Mouse (Mus musculus) neutrophil, adult 5-6 weeks (primary cell): ENCODE results near the gene Ptpn18. TPM values are rescaled to one million over a fixed set of nuclear protein-coding genes. Genes with fewer than 3 reads are reported as not detected.

Experiments
- ATAC-seq: fragments of 151-379, 151-347 bp; 2 replicates; pipeline ENCODE4 v1.8.0; 2017; ENCODE audit warnings: mild to moderate bottlenecking, moderate TSS enrichment; ENCODE audit not compliant: insufficient number of reproducible peaks, poor library complexity, low FRiP score, severe bottlenecking; ENCODE audit errors: extremely low read depth
- total RNA-seq: library from RNA; stranded (forward); fragments of 200-1000 nt; gene quantifications from 2 replicates; pipeline ENCODE4 v1.2.3, GENCODE M21; 2017

The Ptpn18 gene
- total RNA-seq, 1 experiment from 2014 or later = 262 TPM

DNA sequence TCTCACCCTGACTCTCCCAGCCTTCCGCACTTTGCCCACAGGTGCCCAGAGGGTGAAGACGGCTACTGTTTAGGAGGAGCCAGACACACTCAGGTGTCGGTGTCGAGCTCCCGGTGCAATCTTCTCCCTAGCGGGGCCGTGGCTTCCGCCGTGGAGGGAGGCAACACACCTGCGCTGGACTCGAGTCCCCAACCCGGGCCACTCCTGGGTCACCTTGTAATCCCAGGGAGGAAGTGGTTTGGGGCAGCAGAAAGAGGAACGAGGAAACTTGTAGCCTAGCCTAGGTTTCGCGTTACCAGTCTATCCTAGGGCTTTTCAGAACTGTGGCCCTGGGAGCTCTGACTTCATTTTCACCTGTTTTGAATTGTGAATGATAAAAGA, 489 bp downstream of the Ptpn18 start:
- ATAC-seq = peak; percentile 23; the same call in 1 of the 2 replicates

DNA sequence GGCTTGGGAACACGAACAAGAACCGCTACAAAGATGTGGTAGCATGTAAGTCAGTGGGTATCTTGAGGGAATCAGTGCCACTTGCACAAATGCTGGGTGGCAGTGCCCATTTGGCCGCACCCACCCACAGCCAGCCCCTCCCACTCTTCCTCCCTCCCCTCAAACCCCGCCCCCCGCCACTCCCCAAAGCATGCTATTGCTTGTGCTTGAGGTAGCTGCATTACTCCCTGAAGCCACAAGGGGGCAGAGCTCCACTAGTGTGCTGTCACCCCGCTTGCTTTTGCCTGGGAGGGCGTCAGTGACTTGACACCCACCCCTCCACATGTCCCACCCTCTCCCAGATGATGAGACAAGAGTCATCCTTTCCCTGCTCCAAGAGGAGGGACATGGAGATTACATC, 3.2 kb downstream of the Ptpn18 start:
- peak; percentile 72 for ATAC-seq

DNA sequence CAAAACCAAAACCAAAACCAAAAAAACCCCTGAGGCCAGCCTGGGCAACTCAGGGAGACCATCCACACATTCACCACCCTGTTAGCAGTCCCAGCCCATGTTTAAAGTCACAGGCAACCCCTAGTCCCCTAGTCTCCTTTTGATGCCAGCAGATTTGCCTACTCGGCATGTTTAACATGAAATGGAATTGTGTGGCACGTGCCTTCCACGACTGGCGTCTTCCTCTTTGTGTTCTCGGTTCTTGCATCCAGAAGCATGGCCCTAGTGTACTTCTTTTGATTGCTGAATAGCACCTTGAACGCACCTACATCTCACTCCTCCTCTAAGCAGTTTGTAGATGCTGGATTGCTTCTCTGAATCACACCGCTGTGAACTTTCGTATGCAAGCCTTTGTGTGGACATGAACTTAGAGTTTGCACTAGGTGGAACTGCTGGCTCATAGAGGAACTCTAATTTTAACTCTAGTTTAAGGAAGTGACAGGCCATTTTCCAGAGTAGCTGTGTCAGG, 4.8 kb downstream of the Ptpn18 start:
- ATAC-seq = peak; percentile 34; the same call in 1 of the 2 replicates

DNA sequence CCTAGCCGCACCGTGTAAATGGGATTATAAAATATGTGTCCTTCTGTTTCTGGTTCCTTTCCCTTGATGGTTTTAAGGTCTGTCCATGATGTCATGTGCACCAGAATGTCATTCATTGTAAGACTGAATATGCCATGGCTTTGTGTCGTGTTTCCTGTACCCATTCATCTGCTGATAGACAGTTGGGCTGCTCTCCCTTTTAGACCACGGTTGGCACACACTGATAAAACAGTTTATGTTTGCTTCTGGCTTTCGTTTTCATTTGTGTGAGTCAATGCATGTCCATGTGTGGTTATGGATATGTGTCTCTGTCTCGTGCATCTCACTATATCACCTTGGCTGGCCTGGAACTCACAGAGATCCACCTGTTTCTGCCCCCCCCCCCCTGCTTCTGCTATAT, 5.9 kb downstream of the Ptpn18 start:
- no peak for ATAC-seq

DNA sequence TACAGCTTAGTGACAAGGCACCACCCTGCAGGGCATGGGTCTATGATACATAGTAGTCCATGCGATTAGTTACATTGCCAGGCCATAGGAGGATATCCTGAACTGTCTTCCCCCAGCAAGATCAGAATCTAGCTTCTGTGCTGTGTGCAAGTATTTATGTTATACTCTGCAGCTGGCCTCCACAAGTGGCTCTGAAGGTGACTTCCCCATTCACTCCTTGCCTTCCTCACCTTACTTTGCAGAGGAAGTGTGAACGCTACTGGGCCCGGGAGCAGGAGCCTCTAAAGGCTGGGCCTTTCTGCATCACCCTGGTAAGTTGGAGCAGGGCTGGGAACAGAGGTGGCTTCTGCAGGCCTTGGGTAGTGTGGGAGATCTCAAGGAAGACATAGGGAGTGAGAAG, 8.5 kb downstream of the Ptpn18 start:
- ATAC-seq = 0 out of 2 replicates have a peak, but pooled peaks have one; percentile 13

DNA sequence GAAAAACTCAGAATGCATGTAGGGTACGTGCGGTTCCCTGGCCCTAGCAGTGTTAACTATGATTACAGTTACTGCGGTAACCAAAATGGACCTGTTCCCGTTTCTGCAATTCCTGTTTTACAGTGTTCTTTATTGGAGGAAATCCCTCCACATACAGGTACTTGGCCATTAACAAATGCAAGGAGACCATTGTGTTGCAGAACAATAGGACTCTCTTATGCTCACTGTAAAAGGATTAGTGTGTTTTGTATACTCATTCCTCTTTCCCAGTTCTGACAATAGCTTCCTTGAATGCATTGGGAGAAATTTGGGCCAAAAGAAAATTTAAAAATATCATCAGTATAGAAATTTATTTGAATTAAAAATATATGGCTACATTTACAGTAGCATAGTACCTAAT, 8.9 kb downstream of the Ptpn18 start:
- no peak for ATAC-seq

DNA sequence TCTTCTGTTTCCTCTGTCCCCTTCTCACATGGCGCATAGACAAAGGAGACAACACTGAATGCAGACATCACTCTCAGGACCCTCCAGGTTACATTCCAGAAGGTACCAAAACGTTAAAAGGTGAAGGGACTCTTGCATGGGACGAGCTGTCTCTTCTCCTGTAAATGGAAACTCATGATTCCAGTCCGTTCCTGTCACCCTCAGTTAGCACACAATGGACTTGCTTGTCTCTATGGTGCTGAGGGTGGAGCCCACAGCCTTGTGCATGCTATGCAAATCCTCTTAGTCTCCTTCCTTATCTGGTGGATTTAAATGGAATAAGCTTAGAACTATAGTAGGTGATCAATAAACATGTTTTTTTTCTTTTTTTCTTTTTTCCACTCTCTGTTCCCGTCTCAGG, 10.2 kb downstream of the Ptpn18 start:
- no peak for ATAC-seq

DNA sequence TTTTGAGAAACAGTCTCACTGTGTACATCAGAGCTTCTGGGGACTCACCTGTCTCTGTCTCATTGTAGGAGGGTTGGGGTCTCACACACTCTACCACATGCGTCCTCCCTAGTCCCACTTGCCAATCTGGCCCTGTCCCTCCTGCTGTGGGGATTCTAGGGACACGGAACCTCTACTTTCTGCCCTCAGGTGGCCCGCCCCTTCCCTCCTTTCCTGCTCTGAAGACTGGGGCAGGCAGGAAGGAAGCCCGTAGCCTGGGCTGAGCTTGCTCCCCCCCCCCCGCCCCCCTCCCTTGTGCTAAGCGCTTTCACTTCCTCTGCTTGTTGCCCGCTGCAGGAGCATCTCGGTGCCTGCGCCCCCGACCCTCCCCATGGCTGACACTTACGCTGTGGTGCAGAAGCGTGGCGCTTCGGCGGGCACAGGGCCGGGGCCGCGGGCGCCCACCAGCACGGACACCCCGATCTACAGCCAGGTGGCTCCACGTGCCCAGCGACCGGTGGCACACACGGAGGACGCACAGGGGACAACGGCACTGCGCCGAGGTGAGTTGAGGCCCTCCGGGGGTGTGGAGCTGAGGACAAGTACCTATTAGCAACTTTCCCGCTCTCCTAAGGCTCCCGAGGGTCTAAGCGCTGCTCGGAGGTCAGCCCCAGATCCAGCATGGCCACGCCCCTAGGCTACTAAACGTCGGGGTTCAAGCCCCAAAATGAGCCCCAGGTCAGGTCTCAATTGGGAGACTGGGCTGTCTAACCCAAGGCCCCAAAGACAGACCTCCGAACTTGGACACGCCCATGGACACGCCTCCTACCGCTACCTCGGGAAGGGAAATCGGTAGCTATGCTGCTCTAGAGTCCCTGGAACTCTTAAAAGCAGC, 13.1 kb downstream of the Ptpn18 start:
- peak; percentile 81 for ATAC-seq

DNA sequence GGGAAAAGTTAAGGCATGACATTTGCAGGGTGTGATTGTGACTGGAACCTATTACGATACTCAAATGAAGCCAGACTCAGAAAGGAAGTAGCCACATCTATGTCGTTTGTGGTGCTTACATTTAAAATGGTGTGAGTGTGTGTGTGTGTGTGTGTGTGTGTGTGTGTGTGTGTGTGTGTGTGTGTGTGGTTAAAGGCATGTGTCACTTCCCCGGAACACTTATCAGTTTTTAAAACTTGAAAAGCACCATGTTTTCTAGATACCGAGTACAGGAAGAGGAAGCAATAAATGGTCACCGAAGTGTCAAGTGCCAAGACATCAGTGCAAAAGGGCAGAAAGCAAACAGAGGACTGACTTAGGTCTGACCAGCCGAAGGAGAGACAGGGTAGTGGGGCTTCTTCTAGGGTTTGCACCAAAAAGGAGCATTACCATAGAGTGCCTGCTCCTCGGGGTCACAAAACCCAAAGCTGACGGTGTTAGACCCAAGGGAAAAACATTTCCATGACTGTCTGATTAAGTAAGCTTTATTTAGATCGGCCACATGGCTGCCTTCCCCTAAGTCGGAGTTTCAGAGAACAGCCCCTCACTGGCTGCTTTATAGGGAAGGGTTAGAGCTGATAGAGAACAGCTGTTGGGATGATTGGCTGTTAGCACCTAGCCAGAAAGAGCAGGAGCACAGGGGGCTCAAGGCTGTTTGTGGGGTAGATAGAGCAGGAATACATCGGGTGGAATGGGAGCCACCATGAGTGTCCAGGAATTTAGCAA, 19.5 kb downstream of the Ptpn18 start:
- peak; percentile 63 for ATAC-seq

DNA sequence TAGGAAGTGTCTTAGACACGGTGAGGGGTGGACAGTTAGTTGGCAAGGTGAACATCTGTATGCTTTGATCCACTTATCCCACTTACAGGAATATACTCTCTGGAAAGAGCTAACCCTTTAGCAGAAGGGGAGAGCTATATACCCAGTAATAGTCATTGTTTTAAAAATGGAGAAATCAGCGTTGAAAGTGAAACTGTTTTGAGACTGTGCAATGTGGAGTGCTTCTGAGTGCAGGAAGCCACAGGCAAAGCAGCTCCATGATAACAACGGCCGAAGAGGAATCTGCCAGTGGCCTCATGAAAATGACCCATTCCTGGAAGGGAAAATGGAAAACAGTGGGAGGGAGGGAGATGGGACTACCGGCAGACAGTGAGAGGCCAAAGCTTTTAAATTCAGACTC, 21.2 kb downstream of the Ptpn18 start:
- no peak for ATAC-seq

DNA sequence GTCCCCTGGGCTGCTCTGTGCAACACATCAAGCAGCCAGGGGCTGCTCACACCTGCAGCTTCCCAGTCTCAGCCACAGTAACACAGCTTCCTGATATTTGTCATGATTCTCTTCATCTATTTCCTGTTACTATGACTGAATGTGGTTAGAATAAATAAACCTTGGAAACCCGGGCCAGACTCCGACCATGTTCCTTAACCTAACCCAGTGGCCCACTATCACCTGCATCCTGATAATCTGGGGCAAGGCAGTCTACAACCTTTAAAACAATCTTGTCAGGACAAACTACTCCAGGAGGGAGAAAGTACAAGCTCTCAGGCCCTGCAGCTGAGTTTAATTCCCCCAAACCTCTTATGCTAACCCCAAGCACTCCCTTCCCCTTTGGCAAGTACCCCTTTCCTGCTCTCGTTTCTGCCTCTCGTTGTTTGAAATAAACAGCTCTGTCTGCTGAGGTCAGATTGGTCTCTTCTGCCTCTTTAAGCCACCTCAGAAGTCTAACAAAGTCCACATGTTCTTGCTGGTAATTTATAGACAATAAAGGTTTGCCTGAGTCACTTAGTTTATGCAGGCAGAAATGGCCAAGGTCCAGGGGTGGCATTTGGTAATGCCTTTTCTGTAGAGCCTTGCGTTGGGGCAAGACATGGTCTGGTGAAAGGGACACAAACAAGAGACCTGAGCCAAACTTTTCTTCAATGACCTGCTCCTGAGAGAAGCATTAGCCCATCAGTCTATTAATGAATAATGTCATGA, 22.5 kb downstream of the Ptpn18 start:
- no peak for ATAC-seq

DNA sequence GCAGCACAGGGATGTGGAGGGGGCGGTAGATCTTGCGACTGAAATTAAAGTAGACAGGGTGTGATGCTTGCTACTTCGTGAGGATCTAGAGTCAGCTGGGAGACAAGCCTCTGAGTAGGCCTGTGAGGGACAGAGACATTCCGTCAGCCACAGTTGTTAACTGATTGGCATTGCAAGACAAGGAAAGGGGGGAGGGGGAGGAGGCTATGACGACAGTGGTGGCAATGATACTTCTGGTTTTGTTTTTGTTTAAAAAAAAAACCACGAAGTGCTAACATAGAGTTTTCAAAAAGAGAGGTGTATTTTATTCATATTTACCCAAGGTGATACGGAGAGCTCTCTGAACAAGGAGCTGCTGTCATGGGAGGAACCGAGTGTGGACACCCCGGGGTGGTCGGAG, 24.9 kb downstream of the Ptpn18 start:
- peak; percentile 42; the same call in 1 of the 2 replicates for ATAC-seq

DNA sequence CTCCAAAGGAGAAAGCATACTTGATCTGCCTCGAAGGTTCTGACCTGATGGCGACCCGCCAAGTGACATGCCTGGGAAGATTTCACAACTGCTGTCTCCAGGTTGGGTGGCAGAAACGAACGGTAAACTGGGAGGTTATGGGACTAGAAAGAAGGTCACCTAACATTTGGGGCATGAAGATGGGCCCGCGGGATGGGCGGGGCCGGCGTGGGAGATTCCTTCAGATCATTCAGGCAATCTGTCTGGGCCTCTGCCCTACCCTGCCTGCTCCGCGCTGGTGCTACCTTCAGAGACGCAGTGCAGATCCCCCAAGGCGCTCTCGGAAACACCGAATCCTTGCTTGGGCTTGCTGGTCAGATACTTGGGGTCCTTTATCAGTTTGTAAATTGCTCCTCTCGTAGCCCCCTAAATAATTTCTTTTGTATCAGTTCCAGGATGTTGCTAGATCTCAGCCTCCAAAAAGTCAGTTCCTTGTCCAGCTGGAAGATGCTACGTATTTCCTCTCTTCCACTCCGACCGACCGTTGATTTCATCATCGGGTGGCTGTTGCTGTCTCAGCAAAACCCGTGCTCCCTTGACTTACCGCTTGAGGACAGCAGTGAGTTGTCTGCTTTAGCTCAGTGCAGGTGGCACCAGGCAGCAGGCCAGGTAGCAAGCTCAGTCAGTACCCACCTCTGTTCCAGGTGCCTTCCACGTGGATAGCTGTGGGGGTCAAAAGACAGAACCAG, 26.1 kb downstream of the Ptpn18 start:
- ATAC-seq = peak; percentile 91

DNA sequence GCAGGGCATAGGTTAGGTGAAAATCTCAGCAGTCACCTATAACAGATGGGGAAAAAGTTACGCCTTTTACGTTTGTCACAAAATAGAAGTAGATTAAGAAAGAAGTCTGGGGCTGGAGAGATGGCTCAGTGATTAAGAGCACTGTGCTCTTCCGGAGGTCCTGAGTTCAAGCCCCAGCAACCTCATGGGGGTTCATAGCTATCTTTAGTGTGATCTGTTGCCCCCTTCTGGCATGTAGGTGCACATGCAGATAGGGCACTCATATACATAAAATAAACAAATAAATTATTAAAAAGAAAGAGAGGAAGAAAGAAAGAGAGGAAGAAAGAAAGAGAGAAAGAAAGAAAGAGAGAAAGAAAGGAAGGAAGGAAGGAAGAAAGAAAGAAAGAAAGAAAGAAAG, 27.8 kb downstream of the Ptpn18 start:
- no peak for ATAC-seq

DNA sequence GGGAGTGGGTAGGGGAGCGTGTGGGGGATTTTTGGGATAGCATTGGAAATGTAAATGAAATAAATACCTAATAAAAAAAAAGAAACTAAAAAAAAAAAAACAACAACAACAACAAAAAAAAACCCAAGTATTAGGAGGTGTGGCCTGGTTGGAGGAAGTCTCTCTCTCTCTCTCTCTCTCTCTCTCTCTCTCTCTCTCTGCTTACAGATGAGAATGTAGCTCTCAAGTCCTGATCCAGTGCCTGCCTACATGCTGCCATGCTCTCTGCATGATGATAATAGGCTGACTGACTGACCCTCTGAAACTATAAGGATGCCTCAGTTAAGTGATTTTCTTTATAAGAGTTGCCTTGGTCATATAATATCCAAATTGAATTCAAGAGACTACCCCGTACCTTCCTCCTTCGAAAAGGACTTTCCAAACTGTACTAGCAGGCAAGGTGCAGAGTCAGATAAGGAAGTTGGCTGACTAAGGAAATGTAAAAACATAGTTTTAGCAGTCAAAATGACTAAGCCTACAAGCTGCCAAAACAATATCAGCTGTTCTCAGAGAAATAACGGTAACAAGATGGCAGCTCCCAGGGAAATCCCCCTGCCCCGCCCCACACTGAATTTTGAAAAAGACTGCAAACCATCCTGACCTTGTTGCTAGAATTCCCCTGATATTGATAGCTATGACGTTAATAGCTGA, 30.4 kb downstream of the Ptpn18 start:
- ATAC-seq = no peak

DNA sequence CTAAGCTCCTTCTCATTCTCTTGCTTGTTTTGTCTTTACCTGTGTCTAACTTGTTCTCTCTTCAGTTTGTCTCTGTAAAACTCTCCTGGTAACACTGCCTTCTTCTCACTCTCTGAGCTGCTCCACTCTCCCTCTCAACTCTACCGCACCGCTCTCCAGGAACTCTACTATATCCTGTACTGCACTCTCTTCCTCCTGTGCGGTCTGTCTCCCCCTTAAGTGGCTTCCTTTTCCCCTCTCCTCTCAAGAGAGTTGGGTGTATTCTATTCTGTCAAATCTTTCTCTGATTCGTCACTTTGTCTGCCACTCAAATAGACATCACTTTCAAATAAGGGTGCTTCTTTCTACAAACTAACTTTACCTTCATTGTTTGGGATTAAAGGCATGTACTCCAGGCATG, 31.9 kb downstream of the Ptpn18 start:
- ATAC-seq = no peak

DNA sequence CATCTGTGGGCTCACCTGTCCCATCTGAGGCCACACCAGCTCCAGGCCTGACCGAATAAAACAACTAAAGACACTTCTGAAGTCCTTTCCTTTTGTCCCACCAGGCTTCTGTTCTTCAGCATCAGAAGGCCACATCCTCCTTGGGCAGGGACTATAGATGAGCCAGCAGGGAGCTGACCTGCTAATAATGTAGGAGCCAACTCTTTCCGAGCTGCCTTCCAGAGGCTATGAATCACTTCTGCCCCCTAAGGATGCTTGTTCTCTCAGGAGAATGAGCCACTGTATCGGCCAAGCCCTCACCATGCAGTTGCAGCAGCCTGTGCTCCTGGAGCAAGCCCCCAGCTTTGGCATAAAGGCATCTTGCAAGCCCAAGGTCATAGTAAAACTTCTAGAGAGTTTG, 43.4 kb downstream of the Ptpn18 start:
- no peak for ATAC-seq

DNA sequence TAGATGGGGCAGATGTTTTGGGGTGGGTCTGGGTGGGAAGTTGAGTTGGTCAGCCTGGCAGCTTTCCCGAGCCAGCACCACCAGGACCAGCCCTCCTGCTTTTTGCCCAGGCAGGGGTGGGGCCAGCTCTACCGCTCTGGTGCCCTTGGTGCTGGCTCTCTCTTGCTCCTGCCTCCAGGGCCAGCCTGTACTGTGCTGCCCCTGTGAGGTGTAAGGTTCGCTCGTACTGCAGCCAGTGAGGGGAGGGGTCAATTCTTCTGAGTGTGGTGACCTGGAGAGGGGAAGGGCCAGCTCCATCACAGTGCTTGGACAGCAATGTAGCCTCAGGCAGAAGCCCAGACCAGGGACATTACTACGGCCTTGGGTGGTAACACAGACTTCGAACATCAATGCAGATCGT, 45.7 kb downstream of the Ptpn18 start:
- ATAC-seq = no peak
